Mouse (Mus musculus) liver, adult 2 months (tissue): Measurements from ENCODE around the gene Ccna1.

Source experiments
- CTCF ChIP-seq: fragments of 200-500 bp; IDR thresholded peaks from 2 replicates; pipeline ENCODE4 v1.5.1; 2011; ENCODE audit warnings: low read depth, low read length, control low read depth
- POLR2A ChIP-seq: fragments of 200-500 bp; IDR thresholded peaks from 2 replicates; pipeline ENCODE4 v1.6.1; 2011; ENCODE audit warnings: low read length, control low read depth; ENCODE audit not compliant: insufficient read depth; ENCODE audit errors: extremely low read depth

DNA sequence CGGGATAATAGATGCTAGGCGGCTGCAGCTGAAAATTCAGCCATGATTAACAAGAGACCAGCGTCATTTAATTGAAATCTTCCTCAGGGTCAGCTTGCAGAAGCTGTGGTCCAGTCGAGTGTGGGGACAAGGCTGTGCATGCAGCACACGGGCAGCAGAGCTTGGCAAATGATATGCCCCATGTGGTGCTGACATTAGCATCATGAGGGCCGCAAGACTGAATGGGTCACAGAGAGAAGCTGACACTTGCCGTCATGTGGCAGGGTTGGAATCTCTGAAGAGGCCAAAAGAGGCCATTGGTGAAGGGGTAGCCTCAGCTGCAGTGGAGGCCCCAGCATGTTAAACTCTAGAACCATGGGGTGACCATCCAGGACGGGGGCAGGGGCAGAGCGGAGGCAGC is 7.4 kb upstream of the Ccna1 start:
- TF ChIP-seq CTCF (no peak), POLR2A (no peak)
